Mouse (Mus musculus) frontal cortex, postnatal 36 days (tissue): ENCODE results near the gene Bdh1.
A peak's percentile ranks its signal among the peaks of the same experiment; 100 is the strongest.
"Not testable (repeated sequence)": the region's sequence is repeated elsewhere in the genome, so short reads cannot be mapped to it uniquely, and the experiment has no call there.

Experiments
- DNase-seq, 2 experiments: peaks; one replicate each; pipeline ENCODE4 v3.0.0; 2022; ENCODE audit warnings: low spot score in 2 of 2

Gene Bdh1

GRCm38 (mm10) chr16:31464953-31465352 is 42.9 kb downstream of the Bdh1 start:
- DNase-seq = no peak

DNA sequence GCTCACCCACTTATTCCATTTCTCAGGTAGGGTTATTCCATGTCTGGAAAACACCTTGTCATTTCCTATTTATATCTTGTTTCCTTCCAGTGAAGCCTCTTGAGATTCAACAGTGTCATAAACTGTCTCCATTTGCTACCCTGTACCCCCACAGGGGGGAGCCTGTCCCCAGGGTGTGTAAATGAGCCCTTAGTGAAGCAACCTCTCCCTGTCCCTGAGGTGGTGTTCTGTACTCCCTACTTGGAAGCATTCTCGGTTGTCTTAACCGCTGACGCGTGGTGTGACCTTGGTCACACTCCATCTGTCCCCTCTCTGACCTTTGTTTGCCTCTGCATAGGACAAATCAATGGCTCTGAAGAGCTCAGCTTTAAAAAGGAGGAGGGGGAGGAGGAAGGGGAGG is 43.5 kb downstream of the Bdh1 start:
- peak in 1 of 2 experiments; percentile 77 for DNase-seq

DNA sequence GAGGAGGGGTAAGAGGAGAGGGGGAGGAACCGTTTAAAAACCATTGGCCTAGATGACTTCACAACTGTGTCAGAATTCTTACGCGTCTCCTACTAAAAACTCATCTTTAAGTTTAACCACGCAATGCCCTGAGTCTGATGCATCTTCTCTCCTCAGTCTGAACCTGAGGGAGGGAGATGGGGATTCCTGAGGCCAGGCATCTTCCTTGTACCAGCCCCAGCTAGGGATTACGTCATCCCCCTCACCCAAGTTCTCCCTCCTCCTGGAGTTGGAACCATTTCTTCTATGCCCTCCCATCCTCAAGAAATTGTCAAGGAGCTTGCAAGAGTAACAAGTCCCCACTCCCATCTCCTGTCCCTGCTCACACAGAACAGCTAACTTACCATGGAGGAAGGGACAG is 44.0 kb downstream of the Bdh1 start:
- no peak for DNase-seq

- DNase-seq = not testable (repeated sequence)
Measured at GRCm38 (mm10) chr16:31470819-31471218, 48.7 kb downstream of the Bdh1 start.

DNA sequence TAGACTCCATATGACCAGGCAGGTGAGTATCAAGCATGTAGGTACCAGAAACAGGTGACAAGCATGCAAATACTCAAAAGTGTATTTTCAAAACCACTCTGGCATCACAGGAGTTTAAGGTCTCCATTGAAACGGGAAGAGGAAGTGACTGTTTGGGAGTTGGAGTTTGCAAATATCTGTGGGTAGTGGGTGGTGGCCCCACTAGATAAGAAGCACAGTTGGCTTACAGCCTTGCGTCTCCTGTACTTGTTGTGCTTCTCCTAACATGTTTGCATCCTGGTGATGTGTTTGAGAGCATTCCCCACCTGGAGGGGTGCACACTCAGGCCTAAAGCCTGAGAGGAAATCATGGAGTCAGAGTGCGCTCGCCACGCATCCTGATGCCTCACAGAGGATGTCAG is 49.9 kb downstream of the Bdh1 start:
- DNase-seq = no peak

DNA sequence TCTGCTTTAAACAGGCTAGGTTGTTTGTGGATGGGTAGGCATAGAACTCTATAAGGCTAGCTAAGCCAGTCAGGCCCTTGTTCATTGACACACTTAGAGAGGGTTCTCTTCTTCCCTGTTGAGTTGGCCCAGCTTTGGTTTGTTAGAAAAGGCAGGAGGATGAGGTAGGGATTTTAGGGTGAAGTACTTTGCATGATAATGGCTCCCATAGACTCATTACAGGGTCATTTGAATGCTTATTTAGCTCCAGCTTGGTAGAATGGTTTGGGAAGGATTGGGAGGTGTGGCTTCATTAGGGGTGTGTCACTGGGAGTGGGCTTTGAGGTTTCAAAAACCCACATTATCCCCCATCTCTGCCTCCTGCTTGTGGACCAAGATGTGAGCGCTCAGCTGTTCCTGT is 51.1 kb downstream of the Bdh1 start:
- no peak for DNase-seq

- DNase-seq = no peak
Measured at GRCm38 (mm10) chr16:31475123-31475968, 53.3 kb downstream of the Bdh1 start.

DNA sequence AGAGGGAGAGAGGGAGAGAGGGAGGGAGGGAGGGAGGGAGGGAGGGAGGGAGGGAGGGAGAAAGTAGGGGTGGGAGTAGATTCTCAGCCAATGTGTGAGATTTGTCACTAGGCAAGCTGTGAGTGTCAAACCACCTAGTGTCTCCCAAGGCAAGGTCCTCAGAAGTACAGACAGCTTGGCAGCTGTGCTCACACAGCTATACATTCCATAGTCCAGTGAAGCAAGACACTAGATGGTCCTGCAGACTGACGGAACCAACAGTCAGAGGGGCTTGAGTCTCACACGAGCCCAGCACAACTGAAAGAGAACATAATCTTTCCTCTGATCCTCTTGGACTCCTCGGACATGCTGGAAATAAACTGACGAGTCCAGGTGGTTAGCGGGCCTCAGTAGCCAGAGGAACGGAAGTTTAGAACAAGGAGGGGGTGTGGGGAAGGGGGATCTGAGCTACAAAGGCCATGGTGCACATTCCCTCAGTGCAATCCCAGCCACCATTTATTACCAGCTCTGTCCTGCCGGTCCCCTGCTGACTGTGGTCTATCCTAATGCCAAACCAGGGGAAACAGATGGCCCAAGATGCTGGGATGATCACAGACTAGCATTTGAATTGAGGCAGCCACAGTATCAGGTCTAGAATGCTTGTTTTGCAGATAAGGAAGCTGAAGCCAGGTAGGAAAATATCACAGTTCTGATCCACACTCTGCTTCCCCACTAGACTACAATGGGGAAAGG is 55.0 kb downstream of the Bdh1 start:
- no peak for DNase-seq

GRCm38 (mm10) chr16:31485336-31485735 is 63.3 kb downstream of the Bdh1 start:
- DNase-seq = no peak

DNA sequence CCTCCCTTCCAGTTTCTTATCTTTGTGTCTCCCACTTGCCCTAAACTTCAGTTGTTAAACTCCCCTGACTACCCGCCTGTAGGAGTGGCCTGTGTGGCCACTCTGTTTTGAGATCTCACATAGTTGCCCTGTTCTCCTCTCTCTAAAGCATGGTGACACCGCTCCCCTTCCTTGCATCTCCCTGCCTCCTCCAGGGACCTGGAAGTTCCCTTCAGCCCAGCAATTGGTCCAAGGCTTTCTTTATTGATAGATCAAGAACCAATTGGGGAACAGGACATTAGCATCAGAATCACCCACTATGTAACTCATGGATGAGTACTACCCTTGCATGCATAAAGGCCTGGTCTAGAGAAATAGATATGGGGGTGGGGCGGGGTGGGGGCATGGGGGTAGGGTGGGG is 65.2 kb downstream of the Bdh1 start:
- no peak for DNase-seq

- DNase-seq = no peak
Measured at GRCm38 (mm10) chr16:31489096-31489495, 67.0 kb downstream of the Bdh1 start.

DNA sequence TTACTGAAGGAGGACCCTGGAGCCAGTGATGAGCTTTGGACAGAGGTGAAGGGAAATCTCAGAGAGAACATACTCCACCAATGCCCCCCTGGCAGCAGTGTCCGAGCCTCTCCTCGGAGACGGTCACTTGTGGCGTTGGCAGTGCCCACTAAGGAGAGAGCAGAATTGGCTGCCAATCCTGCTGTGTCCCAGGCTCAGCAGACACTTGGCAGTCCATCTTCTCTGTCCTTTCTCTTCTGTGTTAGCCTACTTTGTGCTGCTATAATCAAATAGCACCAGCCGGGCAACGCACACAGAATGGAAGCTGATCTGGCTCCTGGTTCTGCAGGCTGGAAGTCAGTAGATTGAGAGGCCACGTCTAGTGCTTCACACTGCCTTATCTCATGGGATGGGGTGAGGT is 68.9 kb downstream of the Bdh1 start:
- DNase-seq = no peak

DNA sequence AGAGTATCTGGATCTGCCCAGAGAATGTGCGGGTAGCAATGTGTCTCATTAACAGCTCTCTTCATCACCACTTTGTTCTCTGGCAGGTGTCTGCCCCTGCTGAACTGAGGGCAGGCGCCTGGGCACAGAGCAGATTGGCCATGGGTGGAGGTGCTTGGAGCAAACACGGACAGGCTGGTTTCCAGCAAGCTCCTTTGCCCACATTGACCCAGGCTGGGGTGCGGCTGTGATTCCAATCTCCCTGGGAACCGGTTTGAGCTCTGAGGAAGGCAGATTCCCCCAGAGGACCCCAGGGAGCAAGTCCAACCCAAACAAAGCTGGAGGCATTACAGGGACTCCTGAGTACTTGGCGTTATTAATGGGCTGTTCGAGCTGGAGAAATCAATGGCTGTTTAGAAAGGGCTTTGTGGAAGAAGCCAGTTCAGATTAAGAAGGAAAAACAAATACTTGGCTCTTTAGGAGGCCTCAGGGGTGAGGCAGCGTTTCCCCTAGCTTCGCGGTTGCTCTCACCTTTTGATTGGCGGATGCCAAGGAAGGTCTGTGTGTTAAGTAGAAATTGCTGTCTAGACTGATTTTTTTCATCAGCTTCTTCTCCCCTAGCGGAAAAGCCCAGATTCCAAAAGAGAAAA is 71.0 kb downstream of the Bdh1 start:
- no peak for DNase-seq

DNA sequence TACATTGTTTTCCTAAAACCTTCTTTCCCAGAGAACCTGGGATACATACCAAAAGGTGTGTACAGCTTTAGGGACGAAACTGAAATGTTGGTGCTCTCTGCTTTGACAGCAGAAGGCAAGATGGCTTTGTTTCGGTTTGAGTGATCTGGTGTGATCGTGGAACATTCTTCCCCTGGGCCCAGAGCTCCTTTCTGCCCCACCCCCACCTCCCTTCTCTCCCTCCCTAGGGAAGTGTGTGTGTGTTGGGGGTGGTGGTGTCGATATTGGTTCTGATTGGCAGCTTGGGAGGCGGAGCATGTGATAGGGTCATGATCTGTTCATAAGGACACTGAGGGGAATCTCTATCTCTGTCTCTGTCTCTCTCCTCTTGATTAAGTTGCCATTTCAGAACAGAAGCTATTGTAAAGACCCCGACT is 71.5 kb downstream of the Bdh1 start:
- DNase-seq = no peak

- no peak for DNase-seq
Measured at GRCm38 (mm10) chr16:31493991-31494390, 71.9 kb downstream of the Bdh1 start.

- DNase-seq = no peak
Measured at GRCm38 (mm10) chr16:31495356-31495755, 73.3 kb downstream of the Bdh1 start.

DNA sequence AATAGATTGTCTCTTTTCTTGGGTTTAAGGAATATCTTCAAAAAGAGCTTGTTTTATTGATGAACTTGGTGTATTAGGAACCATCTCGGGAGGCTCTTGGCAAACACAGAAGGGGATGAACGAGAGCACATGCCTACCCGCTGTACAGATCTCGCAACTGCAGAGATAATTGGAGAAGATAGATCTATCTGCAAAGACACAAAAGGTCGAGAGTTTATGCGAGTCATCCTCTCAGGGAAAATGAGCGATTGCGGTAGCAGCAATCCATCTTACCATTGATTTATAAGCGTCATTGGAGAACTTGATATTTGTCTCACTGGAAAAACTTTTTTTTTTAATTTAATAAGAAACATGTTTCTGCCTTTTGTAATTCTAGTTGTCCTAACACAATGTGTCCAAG is 73.7 kb downstream of the Bdh1 start:
- no peak for DNase-seq

- DNase-seq = no peak
Measured at GRCm38 (mm10) chr16:31498336-31498735, 76.3 kb downstream of the Bdh1 start.

DNA sequence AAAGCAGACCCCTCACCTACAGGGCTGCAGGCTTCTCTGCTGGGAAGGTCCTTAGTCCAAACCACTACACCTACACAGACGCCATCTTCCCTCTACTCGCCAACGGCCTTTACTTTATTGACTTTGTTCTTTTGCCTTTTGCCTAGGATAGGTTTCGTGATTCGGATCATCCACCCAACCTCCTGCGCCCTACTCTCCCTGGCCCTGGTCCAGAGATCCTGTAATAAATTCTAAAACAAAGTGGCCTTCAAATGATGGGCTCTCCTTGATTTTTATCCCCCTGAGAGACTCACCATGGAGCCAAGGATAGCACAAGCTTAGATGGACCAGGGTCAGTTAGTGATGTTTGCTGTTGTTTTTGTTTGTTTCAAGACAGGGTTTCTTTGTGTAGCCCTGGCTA is 76.9 kb downstream of the Bdh1 start:
- no peak for DNase-seq

GRCm38 (mm10) chr16:31499681-31500310 is 77.7 kb downstream of the Bdh1 start:
- peak in 1 of 2 experiments; percentile 75 for DNase-seq

GRCm38 (mm10) chr16:31500532-31500931 is 78.5 kb downstream of the Bdh1 start:
- DNase-seq = no peak
